Mouse (Mus musculus): ENCODE data around the gene Rngtt.

- TF ChIP-seq CTCF (IDR thresholded peaks at IDR 0.05; ENCODE audit: extremely low read depth, insufficient read depth, low read length) (no peak), POLR2A (IDR thresholded peaks at IDR 0.05; ENCODE audit: extremely low read depth, insufficient read depth, low read length) (no peak)
These were observed 80.5 kb downstream of the Rngtt start for GRCm38 (mm10) chr4:33390660-33391059.

All from cortical plate, adult 2 months (tissue).